Mouse (Mus musculus): Measurements from ENCODE around the gene Folr1. TPM values are rescaled to one million over a fixed set of nuclear protein-coding genes. Genes with fewer than 3 reads are reported as not detected.

The Folr1 gene
- polyA plus RNA-seq, 1 experiment from 2014 or later = 3.2 TPM

DNA sequence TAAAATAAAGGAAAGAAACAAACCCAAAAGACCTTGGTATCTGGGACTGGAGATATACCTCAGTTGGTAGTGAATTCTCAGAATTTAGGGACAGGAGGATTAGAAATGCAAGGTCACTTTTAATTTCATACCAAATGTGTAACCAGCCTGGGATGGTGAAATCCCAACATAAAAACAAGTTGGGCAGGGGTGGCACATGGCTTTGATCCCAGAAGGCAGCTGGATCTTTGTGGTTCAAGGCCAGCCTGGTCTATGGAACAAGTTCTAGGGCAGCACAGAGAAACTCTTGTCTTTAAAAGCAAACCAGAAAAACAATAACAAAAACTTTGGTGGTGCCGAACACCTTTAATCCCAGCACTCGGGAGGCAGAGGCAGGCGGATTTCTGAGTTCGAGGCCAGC is 3.1 kb downstream of the Folr1 start:
- DNase-seq (ENCODE audit: low spot score) = no peak
- Histone ChIP-seq H3K4me1 (replicated peaks; ENCODE audit: control insufficient read depth, insufficient read depth) (no peaks in the 10 kb centered on the region), H3K4me2 (replicated peaks; ENCODE audit: low read depth) (no peak overlapping the region), H3K4me3 (ENCODE audit: low read depth, low read length) (no peak overlapping the region), H3K9ac (ENCODE audit: low read length) (no peak overlapping the region), H3K36me3 (ENCODE audit: control insufficient read depth, insufficient read depth, low read length) (no peaks in the 10 kb centered on the region), H3K27ac (replicated peaks) (no peak overlapping the region), H3K27me3 (ENCODE audit: control insufficient read depth, insufficient read depth, low read length) (no peaks in the 10 kb centered on the region), H3K9me3 (ENCODE audit: control insufficient read depth, low read length) (no peaks in the 10 kb centered on the region)
- no peak for ATAC-seq (ENCODE audit: low FRiP score, low TSS enrichment)
- no peak for TF ChIP-seq EP300 (optimal IDR thresholded peaks at IDR 0.05)
- no peak for TF ChIP-seq CTCF (IDR thresholded peaks at IDR 0.05; ENCODE audit: low read depth)
- 100% methylated on average over 3 of the region's 4 CpGs for WGBS

DNA sequence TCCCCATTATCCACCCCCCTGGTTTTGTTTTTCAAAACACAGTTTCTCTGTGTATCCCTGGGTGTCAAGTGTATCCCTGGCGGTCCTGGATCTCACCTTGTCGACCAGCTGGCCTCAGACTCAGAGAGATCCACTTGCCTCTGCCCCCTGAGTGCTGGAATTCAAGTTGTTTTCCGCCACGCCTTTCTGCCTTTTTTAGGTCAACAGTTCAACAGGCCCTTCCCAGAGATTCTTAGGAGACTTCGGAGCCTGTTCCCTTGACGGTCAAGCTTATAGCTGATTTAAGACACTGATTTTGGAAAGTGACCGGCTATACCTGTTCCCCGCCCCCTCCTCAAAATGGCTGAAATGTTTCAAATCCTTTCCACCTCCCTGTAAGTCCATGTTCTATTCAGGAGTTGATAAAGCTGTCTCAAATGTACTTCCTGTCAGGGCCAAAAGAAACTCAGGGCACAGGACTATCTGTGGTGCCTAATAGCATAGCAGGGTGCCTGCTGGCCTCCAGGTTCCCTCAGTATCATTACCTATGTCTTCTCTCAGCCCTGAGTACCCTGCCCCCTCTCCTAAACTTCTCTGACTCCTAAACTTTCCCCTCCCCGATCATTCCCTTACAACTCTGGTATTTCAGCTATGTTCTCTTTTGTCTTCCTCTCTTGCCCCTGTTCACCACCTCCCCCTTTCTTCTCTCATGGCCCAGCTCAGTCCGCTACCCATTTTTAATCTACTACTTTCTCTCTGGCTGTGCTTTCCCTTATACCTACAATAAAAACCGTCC is 3.9 kb downstream of the Folr1 start:
- 74% methylated on average over 11 of the region's 11 CpGs for WGBS
- Histone ChIP-seq H3K27me3 (ENCODE audit: control insufficient read depth, insufficient read depth, low read length) (no peaks in the 10 kb centered on the region), H3K9ac (ENCODE audit: low read length) (no peak overlapping the region), H3K36me3 (ENCODE audit: control insufficient read depth, insufficient read depth, low read length) (no peaks in the 10 kb centered on the region), H3K4me2 (replicated peaks; ENCODE audit: low read depth) (no peak overlapping the region), H3K27ac (replicated peaks) (no peak overlapping the region), H3K4me3 (ENCODE audit: low read depth, low read length) (no peak overlapping the region), H3K4me1 (replicated peaks; ENCODE audit: control insufficient read depth, insufficient read depth) (no peaks in the 10 kb centered on the region), H3K9me3 (ENCODE audit: control insufficient read depth, low read length) (no peaks in the 10 kb centered on the region)
- TF ChIP-seq CTCF (IDR thresholded peaks at IDR 0.05; ENCODE audit: low read depth) (no peak), EP300 (optimal IDR thresholded peaks at IDR 0.05) (no peak)
- no peak for DNase-seq (ENCODE audit: low spot score)
- ATAC-seq (ENCODE audit: low FRiP score, low TSS enrichment) = no peak

DNA sequence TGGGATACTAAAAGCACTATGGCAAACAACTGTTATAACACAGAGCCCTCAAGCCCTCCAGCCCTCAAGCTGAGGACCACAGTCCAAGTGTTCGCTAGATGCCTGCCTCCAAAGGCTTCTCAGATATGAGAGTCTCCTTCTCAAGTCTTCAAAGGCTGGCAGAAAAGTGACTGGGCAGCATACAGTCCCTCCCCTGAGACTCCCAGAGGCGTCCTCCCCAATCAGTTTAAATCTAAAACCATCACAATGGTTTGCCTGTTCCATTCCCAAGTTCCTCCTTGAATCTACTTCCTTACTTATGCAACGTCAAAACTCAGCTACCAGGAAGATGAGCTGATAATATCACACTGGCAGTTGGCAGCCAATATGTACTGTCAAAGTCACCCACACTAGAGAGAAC is 7.2 kb downstream of the Folr1 start, which contains the start of gene Anapc15:
Gene Anapc15, plus strand, starts transcription at position 301 of the 400 bp plus-strand sequence.
- H3K36me3 ChIP-seq (ENCODE audit: control insufficient read depth, insufficient read depth, low read length) = no peaks in the 10 kb centered on the region
- no peak for DNase-seq (ENCODE audit: low spot score)
- H3K4me2 ChIP-seq (replicated peaks; ENCODE audit: low read depth) = no peak within 1 kb of the TSS
- no peak for ATAC-seq (ENCODE audit: low FRiP score, low TSS enrichment)
- H3K27ac ChIP-seq (replicated peaks) = no peak within 1 kb of the TSS
- no peaks in the 10 kb centered on the region for H3K27me3 ChIP-seq (ENCODE audit: control insufficient read depth, insufficient read depth, low read length)
- no peak within 1 kb of the TSS for H3K9ac ChIP-seq (ENCODE audit: low read length)
- H3K4me1 ChIP-seq (replicated peaks; ENCODE audit: control insufficient read depth, insufficient read depth) = no peaks in the 10 kb centered on the region
- H3K9me3 ChIP-seq (ENCODE audit: control insufficient read depth, low read length) = no peaks in the 10 kb centered on the region
- TF ChIP-seq EP300 (optimal IDR thresholded peaks at IDR 0.05) (no peak), CTCF (IDR thresholded peaks at IDR 0.05; ENCODE audit: low read depth) (no peak)
- H3K4me3 ChIP-seq (ENCODE audit: low read depth, low read length) = no peak within 1 kb of the TSS
- WGBS = 64% methylated on average over 3 of the region's 3 CpGs

DNA sequence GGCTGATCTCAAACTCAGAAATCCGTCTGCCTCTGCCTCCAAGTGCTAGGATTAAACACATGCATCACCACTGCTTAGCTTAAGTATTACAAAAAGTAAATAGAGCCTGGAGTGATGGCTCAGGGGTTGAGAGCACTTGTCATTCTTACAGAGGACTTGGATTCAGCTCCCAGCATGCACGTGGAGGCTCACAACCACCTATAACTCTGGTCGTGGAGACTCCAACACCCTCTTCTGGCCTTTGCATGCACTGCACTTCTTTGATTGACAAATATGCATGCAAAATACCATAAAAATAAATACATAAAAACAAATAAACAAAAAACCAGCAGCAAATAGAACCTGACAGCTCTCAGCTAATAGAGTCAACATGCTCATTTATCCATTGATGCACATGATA is 8.3 kb downstream of the Folr1 start:
- DNase-seq (ENCODE audit: low spot score) (no peak), ATAC-seq (ENCODE audit: low FRiP score, low TSS enrichment) (no peak)
- H3K9ac ChIP-seq (ENCODE audit: low read length) = no peak overlapping the region
- H3K36me3 ChIP-seq (ENCODE audit: control insufficient read depth, insufficient read depth, low read length) = no peaks in the 10 kb centered on the region
- no peak for TF ChIP-seq EP300 (optimal IDR thresholded peaks at IDR 0.05)
- 0 out of 2 replicates have a peak, but pooled peaks have one; percentile 4 for TF ChIP-seq CTCF (IDR thresholded peaks at IDR 0.05; ENCODE audit: low read depth)
- no peaks in the 10 kb centered on the region for H3K9me3 ChIP-seq (ENCODE audit: control insufficient read depth, low read length)
- WGBS = 68% methylated on average over 3 of the region's 3 CpGs
- H3K4me1 ChIP-seq (replicated peaks; ENCODE audit: control insufficient read depth, insufficient read depth) = no peaks in the 10 kb centered on the region
- no peaks in the 10 kb centered on the region for H3K27me3 ChIP-seq (ENCODE audit: control insufficient read depth, insufficient read depth, low read length)
- no peak overlapping the region for H3K4me2 ChIP-seq (replicated peaks; ENCODE audit: low read depth)
- no peak overlapping the region for H3K4me3 ChIP-seq (ENCODE audit: low read depth, low read length)
- no peak overlapping the region for H3K27ac ChIP-seq (replicated peaks)

DNA sequence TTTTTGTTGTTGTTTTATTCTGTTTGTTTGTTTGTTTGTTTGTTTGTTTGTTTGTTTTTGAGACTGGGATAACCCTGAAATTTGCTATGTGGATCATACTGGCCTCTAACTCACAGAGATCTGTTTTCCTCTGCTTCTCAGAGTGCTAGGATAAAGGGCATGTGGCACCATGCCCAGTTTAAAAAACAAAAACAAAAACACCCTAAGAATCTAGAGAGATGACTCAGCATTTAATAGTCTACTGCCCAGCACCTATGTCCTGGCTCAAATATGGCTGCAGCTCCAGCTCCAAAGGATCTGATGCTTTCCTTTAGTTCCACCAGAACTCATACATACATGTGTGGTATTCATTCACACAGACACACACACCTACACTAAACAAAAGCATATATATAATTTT is 9.6 kb downstream of the Folr1 start:
- H3K27me3 ChIP-seq (ENCODE audit: control insufficient read depth, insufficient read depth, low read length) = no peaks in the 10 kb centered on the region
- no peak for ATAC-seq (ENCODE audit: low FRiP score, low TSS enrichment)

DNA sequence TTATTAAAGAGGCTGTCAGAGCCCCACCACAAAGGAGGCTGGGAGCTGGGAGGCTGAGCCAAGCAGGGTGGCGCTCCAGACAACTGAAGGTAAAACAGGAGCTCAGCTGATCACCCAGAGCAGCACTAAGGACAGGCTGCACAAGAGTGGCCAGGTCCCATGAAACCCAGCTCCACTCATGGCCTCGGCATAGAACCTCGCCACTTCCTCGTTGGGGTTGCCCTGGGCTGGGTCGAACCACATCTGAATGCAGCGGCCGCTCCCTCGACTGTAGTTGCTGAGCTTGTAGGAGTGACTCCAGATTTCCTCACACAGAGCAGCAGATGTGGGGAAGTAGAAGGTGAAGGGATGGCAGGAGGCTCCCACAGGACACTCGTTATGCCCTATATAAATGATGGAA is 12.2 kb downstream of the Folr1 start:
- Histone ChIP-seq H3K27me3 (ENCODE audit: control insufficient read depth, insufficient read depth, low read length) (no peaks in the 10 kb centered on the region), H3K9ac (ENCODE audit: low read length) (no peak overlapping the region), H3K4me2 (replicated peaks; ENCODE audit: low read depth) (no peak overlapping the region), H3K27ac (replicated peaks) (peak overlapping the region; percentile 58), H3K4me1 (replicated peaks; ENCODE audit: control insufficient read depth, insufficient read depth) (no peaks in the 10 kb centered on the region), H3K36me3 (ENCODE audit: control insufficient read depth, insufficient read depth, low read length) (no peaks in the 10 kb centered on the region), H3K4me3 (ENCODE audit: low read depth, low read length) (no peak overlapping the region), H3K9me3 (ENCODE audit: control insufficient read depth, low read length) (no peaks in the 10 kb centered on the region)
- no peak for TF ChIP-seq EP300 (optimal IDR thresholded peaks at IDR 0.05)
- no peak for TF ChIP-seq CTCF (IDR thresholded peaks at IDR 0.05; ENCODE audit: low read depth)
- ATAC-seq (ENCODE audit: low FRiP score, low TSS enrichment) = peak; percentile 79
- peak; percentile 42 for DNase-seq (ENCODE audit: low spot score)
- 57% methylated on average over 9 of the region's 9 CpGs for WGBS

More for the DNA sequence above, 9.6 kb downstream of the Folr1 start:
- Histone ChIP-seq H3K4me2 (replicated peaks; ENCODE audit: low read depth) (no peak overlapping the region), H3K27ac (replicated peaks) (no peak overlapping the region), H3K9ac (ENCODE audit: low read length) (no peak overlapping the region), H3K36me3 (ENCODE audit: control insufficient read depth, insufficient read depth, low read length) (no peaks in the 10 kb centered on the region), H3K4me1 (replicated peaks; ENCODE audit: control insufficient read depth, insufficient read depth) (no peaks in the 10 kb centered on the region), H3K4me3 (ENCODE audit: low read depth, low read length) (no peak overlapping the region), H3K9me3 (ENCODE audit: control insufficient read depth, low read length) (no peaks in the 10 kb centered on the region)
- no peak for DNase-seq (ENCODE audit: low spot score)
- no peak for TF ChIP-seq EP300 (optimal IDR thresholded peaks at IDR 0.05)
- TF ChIP-seq CTCF (IDR thresholded peaks at IDR 0.05; ENCODE audit: low read depth) = no peak

Data from stomach, postnatal 0 days (tissue).